Mouse (Mus musculus) thymus, adult 2 months (tissue): Measurements from ENCODE around the gene Pcolce. TPM values are rescaled to one million over a fixed set of nuclear protein-coding genes. Genes with fewer than 3 reads are reported as not detected.

Experiments used
- DNase-seq: peaks from one replicate; pipeline ENCODE4 v3.0.0; 2021
- H3K27ac ChIP-seq: fragments of 200-500 bp; 2 replicates; pipeline ENCODE4 v1.5.1; 2012; ENCODE audit warnings: low read length, control low read depth; ENCODE audit not compliant: control insufficient read depth, insufficient read depth
- H3K27me3 ChIP-seq: fragments of 200-500 bp; 2 replicates; pipeline ENCODE4 v1.6.1; 2012; ENCODE audit warnings: mild to moderate bottlenecking, low read length, moderate library complexity, mixed read lengths; ENCODE audit not compliant: control insufficient read depth, insufficient read depth
- H3K36me3 ChIP-seq: fragments of 200-500 bp; 2 replicates; pipeline ENCODE4 v1.6.1; 2012; ENCODE audit warnings: mild to moderate bottlenecking, low read length, moderate library complexity; ENCODE audit not compliant: control insufficient read depth, insufficient read depth
- H3K4me1 ChIP-seq: fragments of 200-500 bp; replicated peaks from 2 replicates; pipeline ENCODE4 v1.6.1; 2012; ENCODE audit warnings: low read length; ENCODE audit not compliant: control insufficient read depth, insufficient read depth
- H3K4me3 ChIP-seq: fragments of 200-500 bp; 2 replicates; pipeline ENCODE4 v1.5.1; 2012; ENCODE audit warnings: mild to moderate bottlenecking, low read length, control low read depth, moderate library complexity; ENCODE audit not compliant: control insufficient read depth, insufficient read depth
- CTCF ChIP-seq: fragments of 200-500 bp; IDR thresholded peaks from 2 replicates; pipeline ENCODE4 v1.5.1; 2012; ENCODE audit warnings: mild to moderate bottlenecking, control low read depth, low read length, moderate library complexity, borderline replicate concordance; ENCODE audit not compliant: control insufficient read depth, poor library complexity, insufficient read depth; ENCODE audit errors: extremely low read depth
- POLR2A ChIP-seq: fragments of 200-500 bp; IDR thresholded peaks from 2 replicates; pipeline ENCODE4 v1.6.1; 2012; ENCODE audit warnings: mild to moderate bottlenecking, low read length, control low read depth, moderate library complexity; ENCODE audit not compliant: control insufficient read depth, poor library complexity, insufficient read depth; ENCODE audit errors: extremely low read depth
- WGBS: fragments of 180-500 bp; shearing (Covaris S2); methylation state at CpG from one replicate; pipeline ENCODE4 v1.1.7; 2018; 5-methylcytosine and 5-hydroxymethylcytosine counted together
- polyA plus RNA-seq: library from polyadenylated mRNA; depleted of rRNA; stranded (reverse); fragments of >200 nt; gene quantifications from 2 replicates; pipeline ENCODE4 v1.2.3, GENCODE M21; 2012

The Pcolce gene
- polyA plus RNA-seq, 1 experiment: 29.7 TPM

GRCm38 (mm10) chr5:137598100-137598826 is 15.3 kb downstream of the Pcolce start:
- TF ChIP-seq POLR2A: no peak
- TF ChIP-seq CTCF: no peak
- Histone ChIP-seq H3K36me3 (no peaks in the 10 kb centered on the region; the same call in 1 of the 2 replicates), H3K27ac (peak overlapping the region; percentile 88; the same call in 1 of the 2 replicates), H3K27me3 (no peaks in the 10 kb centered on the region), H3K4me3 (no peak overlapping the region), H3K4me1 (peaks cover 34% of the 10 kb centered on the region)
- DNase-seq: no peak
- WGBS: 49% methylated on average over 2 of the region's 2 CpGs

GRCm38 (mm10) chr5:137597625-137598024 is 16.0 kb downstream of the Pcolce start:
- TF ChIP-seq CTCF: no peak
- TF ChIP-seq POLR2A: no peak
- Histone ChIP-seq H3K36me3 (no peaks in the 10 kb centered on the region; the same call in 1 of the 2 replicates), H3K4me3 (no peak overlapping the region), H3K27me3 (no peaks in the 10 kb centered on the region), H3K27ac (peak overlapping the region; percentile 88), H3K4me1 (peaks cover 32% of the 10 kb centered on the region)
- 79% methylated on average over 6 of the region's 6 CpGs for WGBS
- no peak for DNase-seq

DNA sequence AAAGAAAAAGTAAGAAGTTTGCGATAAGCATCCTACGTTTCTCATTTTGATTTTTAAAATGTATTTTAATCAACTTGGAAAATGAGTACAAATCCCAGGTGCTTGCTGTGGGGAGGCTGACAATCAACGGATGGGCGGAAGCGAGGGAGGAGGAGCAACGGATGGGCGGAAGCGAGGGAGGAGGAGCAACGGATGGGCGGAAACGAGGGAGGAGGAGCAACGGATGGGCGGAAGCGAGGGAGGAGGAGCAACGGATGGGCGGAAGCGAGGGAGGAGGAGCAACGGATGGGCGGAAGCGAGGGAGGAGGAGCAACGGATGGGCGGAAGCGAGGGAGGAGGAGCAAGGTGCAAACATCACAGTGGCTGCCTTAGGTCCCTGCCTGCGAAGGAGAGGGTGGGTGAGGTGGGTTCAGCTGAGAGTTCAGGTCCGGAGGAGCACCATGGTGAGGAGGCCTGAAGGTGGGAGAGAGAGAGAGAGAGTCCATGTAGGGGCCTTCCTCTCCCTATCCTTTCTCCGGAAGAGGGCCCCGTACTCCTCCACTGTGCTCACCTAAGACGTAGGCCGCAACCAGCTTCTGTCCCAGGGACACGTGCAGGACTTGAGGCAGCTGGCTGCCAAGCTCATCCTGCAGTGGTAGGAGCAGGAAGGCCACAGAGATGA is 16.9 kb downstream of the Pcolce start:
- peak overlapping the region; percentile 88 for H3K27ac ChIP-seq

DNA sequence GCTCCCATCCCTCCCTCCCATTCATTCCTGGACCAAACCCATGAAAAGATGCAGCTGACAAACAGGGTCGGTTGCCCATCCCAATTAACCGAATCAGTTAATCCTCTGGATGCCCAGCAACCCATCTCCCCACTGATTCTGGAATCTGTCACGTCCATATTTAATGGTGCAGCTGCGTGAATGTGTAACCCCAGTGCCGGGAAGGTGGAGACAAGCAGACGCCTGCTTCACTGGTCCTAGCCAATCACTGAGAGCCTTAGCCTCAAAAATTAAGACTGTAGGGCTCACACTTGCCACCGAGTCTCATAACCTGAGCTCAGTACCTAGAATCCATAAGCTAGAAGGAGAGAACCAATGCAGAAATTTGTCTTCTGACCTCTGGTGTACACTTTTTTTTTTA is 17.7 kb downstream of the Pcolce start:
- peaks cover 28% of the 10 kb centered on the region for H3K4me1 ChIP-seq
- no peak for DNase-seq
- H3K36me3 ChIP-seq: no peaks in the 10 kb centered on the region; the same call in 1 of the 2 replicates
- H3K27ac ChIP-seq: no peak overlapping the region
- WGBS: 96% methylated on average over 7 of the region's 7 CpGs
- TF ChIP-seq CTCF: no peak
- TF ChIP-seq POLR2A: no peak
- no peaks in the 10 kb centered on the region for H3K27me3 ChIP-seq
- H3K4me3 ChIP-seq: no peak overlapping the region

More for the DNA sequence above, 16.9 kb downstream of the Pcolce start:
- Histone ChIP-seq H3K27me3 (no peaks in the 10 kb centered on the region), H3K4me1 (peaks cover 28% of the 10 kb centered on the region), H3K36me3 (no peaks in the 10 kb centered on the region; the same call in 1 of the 2 replicates), H3K4me3 (peak overlapping the region; percentile 30)
- DNase-seq: peak; percentile 36
- no peak for TF ChIP-seq CTCF
- TF ChIP-seq POLR2A: peak; percentile 54; the same call in 1 of the 2 replicates
- WGBS: 23% methylated on average over 30 of the region's 30 CpGs

- Histone ChIP-seq H3K27ac (no peak overlapping the region), H3K4me3 (no peak overlapping the region), H3K36me3 (no peaks in the 10 kb centered on the region), H3K27me3 (no peaks in the 10 kb centered on the region), H3K4me1 (no peaks in the 10 kb centered on the region)
- 74% methylated on average over 5 of the region's 5 CpGs for WGBS
- TF ChIP-seq POLR2A: no peak
- no peak for TF ChIP-seq CTCF
- DNase-seq: no peak
Observed at GRCm38 (mm10) chr5:137590507-137590906, 23.1 kb downstream of the Pcolce start.

- Histone ChIP-seq H3K27ac (no peak overlapping the region), H3K27me3 (no peaks in the 10 kb centered on the region), H3K4me3 (no peak overlapping the region), H3K4me1 (peaks cover 2% of the 10 kb centered on the region), H3K36me3 (no peaks in the 10 kb centered on the region)
- no peak for TF ChIP-seq POLR2A
- TF ChIP-seq CTCF: no peak
- DNase-seq: peak; percentile 76
- WGBS: 31% methylated on average over 8 of the region's 8 CpGs
Observed at GRCm38 (mm10) chr5:137584976-137585375, 28.6 kb downstream of the Pcolce start.
